Comparison of ENCODE assay signal across 19 mouse cellular contexts in genomic region chr6:136691314-136691713, GRCm38 (mm10). TPM values are rescaled to one million over a fixed set of nuclear protein-coding genes. Genes with fewer than 3 reads are reported as not detected.
DNase-seq lines count a peak whose midpoint lies in the region; ATAC-seq and TF ChIP-seq lines count a peak whose summit lies in the region.
"Had no signal": no experiment of that assay in that cellular context is flagged by ENCODE, and none has a peak within 500 bp of the region (broad histone marks: within the 10 kb centered on the region; RNA-seq: fewer than 3 reads in every experiment).

No protein-coding gene starts in this region.

- no peaks in the 10 kb centered on the region for H3K36me3 ChIP-seq in kidney, adult 2 months (ENCODE audit: control insufficient read depth, insufficient read depth, low read length)
- no peaks in the 10 kb centered on the region for H3K36me3 ChIP-seq in midbrain, embryonic 11.5 days (ENCODE audit: control insufficient read depth, insufficient read depth, low read length)
- no peaks in the 10 kb centered on the region for H3K36me3 ChIP-seq in midbrain, embryonic 15.5 days (replicated peaks)
- H3K36me3 ChIP-seq in ES-Bruce4 (ENCODE audit: control insufficient read depth, insufficient read depth, low read length, poor library complexity, severe bottlenecking) = no peaks in the 10 kb centered on the region
- H3K36me3 ChIP-seq in forebrain, embryonic 13.5 days (ENCODE audit: poor library complexity, severe bottlenecking) = no peaks in the 10 kb centered on the region
- H3K36me3 ChIP-seq: heart, embryonic 10.5 days; hindbrain, embryonic 15.5 days; kidney, embryonic 15.5 days had no signal

- H3K9ac ChIP-seq in midbrain, embryonic 11.5 days (ENCODE audit: low read length) = no peak overlapping the region
- no peak overlapping the region for H3K9ac ChIP-seq in midbrain, embryonic 15.5 days
- no peak overlapping the region for H3K9ac ChIP-seq in ES-Bruce4 (ENCODE audit: low read depth, poor library complexity, severe bottlenecking)
- no peak overlapping the region for H3K9ac ChIP-seq in forebrain, embryonic 13.5 days
- H3K9ac ChIP-seq: hindbrain, embryonic 15.5 days; kidney, embryonic 15.5 days had no signal

- no peak overlapping the region for H3K27ac ChIP-seq in kidney, adult 2 months (ENCODE audit: insufficient read depth, low read depth, low read length)
- no peak overlapping the region for H3K27ac ChIP-seq in midbrain, embryonic 11.5 days (ENCODE audit: low read depth, low read length)
- H3K27ac ChIP-seq in midbrain, embryonic 15.5 days = no peak overlapping the region
- no peak overlapping the region for H3K27ac ChIP-seq in ES-Bruce4 (ENCODE audit: insufficient read depth, low read length)
- no peak overlapping the region for H3K27ac ChIP-seq in forebrain, embryonic 13.5 days
- H3K27ac ChIP-seq: heart, embryonic 10.5 days; hindbrain, embryonic 15.5 days; kidney, embryonic 15.5 days had no signal

- intact Hi-C loops in left cerebral cortex, postnatal 4 days (cut with DNase I) = no loop called here

- DNase-seq in kidney, adult 2 months = no peak
- no peak for DNase-seq in kidney, postnatal 4 days
- DNase-seq in midbrain, embryonic 11.5 days (ENCODE audit: low spot score, missing footprints) = peak; percentile 39
- no peak for DNase-seq in left cerebral cortex, postnatal 4 days
- DNase-seq: adrenal gland, postnatal 14 days; cerebellum, adult 8-10 months; gastrocnemius, postnatal 10 days; heart, postnatal 14 days; right cerebral cortex, postnatal 25 days; thymus, postnatal 25 days had no signal

- TF ChIP-seq EP300 in ES-Bruce4 (IDR thresholded peaks at IDR 0.05; ENCODE audit: insufficient read depth, low read depth, low read length) = no peak

- no peaks in the 10 kb centered on the region for H3K4me1 ChIP-seq in kidney, adult 2 months (ENCODE audit: control insufficient read depth, insufficient read depth, low read length)
- no peaks in the 10 kb centered on the region for H3K4me1 ChIP-seq in midbrain, embryonic 11.5 days (ENCODE audit: control insufficient read depth, insufficient read depth, low read length)
- H3K4me1 ChIP-seq in midbrain, embryonic 15.5 days = no peaks in the 10 kb centered on the region
- H3K4me1 ChIP-seq in ES-Bruce4 (ENCODE audit: control insufficient read depth, insufficient read depth, low read length) = no peaks in the 10 kb centered on the region
- H3K4me1 ChIP-seq in forebrain, embryonic 13.5 days = no peaks in the 10 kb centered on the region
- H3K4me1 ChIP-seq: heart, embryonic 10.5 days; hindbrain, embryonic 15.5 days had no signal

- no peaks in the 10 kb centered on the region; the same call in 1 of the 2 replicates for H3K9me3 ChIP-seq in midbrain, embryonic 11.5 days (ENCODE audit: control insufficient read depth, low read length)
- no peaks in the 10 kb centered on the region for H3K9me3 ChIP-seq in midbrain, embryonic 15.5 days
- no peaks in the 10 kb centered on the region for H3K9me3 ChIP-seq in ES-Bruce4 (replicated peaks; ENCODE audit: control insufficient read depth, insufficient read depth, low read length, poor library complexity, severe bottlenecking)
- H3K9me3 ChIP-seq in forebrain, embryonic 13.5 days (replicated peaks) = no peaks in the 10 kb centered on the region
- H3K9me3 ChIP-seq: heart, embryonic 10.5 days; hindbrain, embryonic 15.5 days; kidney, embryonic 15.5 days had no signal

- no peaks in the 10 kb centered on the region for H3K27me3 ChIP-seq in kidney, adult 2 months (replicated peaks; ENCODE audit: control insufficient read depth, insufficient read depth, low read length)
- H3K27me3 ChIP-seq in midbrain, embryonic 11.5 days (ENCODE audit: control insufficient read depth, insufficient read depth, low read length) = no peaks in the 10 kb centered on the region
- no peaks in the 10 kb centered on the region for H3K27me3 ChIP-seq in midbrain, embryonic 15.5 days (replicated peaks)
- no peaks in the 10 kb centered on the region for H3K27me3 ChIP-seq in ES-Bruce4 (ENCODE audit: control insufficient read depth, insufficient read depth, low read length, poor library complexity, severe bottlenecking)
- H3K27me3 ChIP-seq in forebrain, embryonic 13.5 days = no peaks in the 10 kb centered on the region
- H3K27me3 ChIP-seq: hindbrain, embryonic 15.5 days; kidney, embryonic 15.5 days had no signal

- peak; percentile 30; the same call in 1 of the 2 replicates for TF ChIP-seq CTCF in kidney, adult 2 months (conservative IDR thresholded peaks at IDR 0.05; ENCODE audit: insufficient read depth, insufficient read length, low read depth, low read length)
- TF ChIP-seq CTCF in ES-Bruce4 (IDR thresholded peaks at IDR 0.05; ENCODE audit: low read depth, low read length) = peak; percentile 67

- no peak overlapping the region for H3K4me3 ChIP-seq in kidney, adult 2 months (ENCODE audit: insufficient read depth, low read depth, low read length)
- no peak overlapping the region for H3K4me3 ChIP-seq in midbrain, embryonic 11.5 days (ENCODE audit: low read depth, low read length)
- no peak overlapping the region for H3K4me3 ChIP-seq in midbrain, embryonic 15.5 days
- no peak overlapping the region for H3K4me3 ChIP-seq in ES-Bruce4 (ENCODE audit: low read depth, low read length)
- H3K4me3 ChIP-seq in forebrain, embryonic 13.5 days = no peak overlapping the region
- H3K4me3 ChIP-seq: heart, embryonic 10.5 days; hindbrain, embryonic 15.5 days; kidney, embryonic 15.5 days had no signal

- H3K4me2 ChIP-seq in midbrain, embryonic 11.5 days = no peak overlapping the region
- no peak overlapping the region for H3K4me2 ChIP-seq in midbrain, embryonic 15.5 days
- H3K4me2 ChIP-seq in forebrain, embryonic 13.5 days = no peak overlapping the region
- H3K4me2 ChIP-seq: hindbrain, embryonic 15.5 days; kidney, embryonic 15.5 days had no signal

- no peak for TF ChIP-seq POLR2A in kidney, adult 2 months (IDR thresholded peaks at IDR 0.05; ENCODE audit: low read depth, low read length)
- TF ChIP-seq POLR2A in ES-Bruce4 (IDR thresholded peaks at IDR 0.05; ENCODE audit: insufficient read depth, low read length) = no peak

- ATAC-seq in midbrain, embryonic 11.5 days (ENCODE audit: low FRiP score) = no peak
- ATAC-seq in midbrain, embryonic 15.5 days (replicated peaks) = no peak
- ATAC-seq in erythroblast, adult 5-6 weeks (replicated peaks; ENCODE audit: low FRiP score, poor library complexity, severe bottlenecking) = 0 out of 2 replicates have a peak, but pooled peaks have one; percentile 49
- ATAC-seq in forebrain, embryonic 13.5 days = no peak
- ATAC-seq: forebrain, embryonic 16.5 days; midbrain, embryonic 16.5 days had no signal

- WGBS in kidney, adult 2 months = 97% methylated on average over 6 of the region's 6 CpGs
- 88% methylated on average over 6 of the region's 6 CpGs for WGBS in midbrain, embryonic 11.5 days
- 91% methylated on average over 6 of the region's 6 CpGs for WGBS in midbrain, embryonic 15.5 days
- WGBS in forebrain, embryonic 13.5 days = 89% methylated on average over 6 of the region's 6 CpGs

RNA-seq across cellular contexts. Expression of gene Plbd1, which starts 29.6 kb away (rescaled TPM):
- 16.7 and 22.8 TPM in 2 replicates for polyA plus RNA-seq in kidney, adult 2 months (2012; rRNA removed)
- 0.84 and 1.4 TPM in 2 replicates for polyA plus RNA-seq in midbrain, embryonic 11.5 days (2014; fragmentation: Nextera tagmentation; extraction: Ambion mirVana)
- 0.43 and 0.48 TPM in 2 replicates for polyA plus RNA-seq in midbrain, embryonic 15.5 days (2015; fragmentation: Nextera tagmentation; extraction: Ambion mirVana)
- polyA plus RNA-seq in ES-Bruce4 (2011; ENCODE audit: insufficient read depth, insufficient read length, low read depth, missing spikeins) = 1.2 and 1.9 TPM in 2 replicates
- total RNA-seq in erythroblast, adult 5-6 weeks (2015; ENCODE audit: low replicate concordance) = 44.2 and 65.4 TPM in 2 replicates
- 49.7 and 54.4 TPM in 2 replicates for total RNA-seq in erythroblast, adult 5-6 weeks (2017; ENCODE audit: low replicate concordance)
- total RNA-seq in left cerebral cortex, postnatal 4 days (2021) = under 1 TPM; 0.16 to 0.24 TPM
- 0.28 and 0.33 TPM in 2 replicates for polyA plus RNA-seq in forebrain, embryonic 13.5 days (2015; fragmentation: Nextera tagmentation; extraction: Ambion mirVana)
